Mouse (Mus musculus): ENCODE measurements around the gene Pak6.

Pak6 gene

GRCm38 (mm10) chr2:118659493-118659892 lies 3.6 kb upstream of the Pak6 start:
- no peak for TF ChIP-seq GATA4 (IDR thresholded peaks at IDR 0.05; ENCODE audit: insufficient replicate concordance, low read length)

- TF ChIP-seq GATA4 (IDR thresholded peaks at IDR 0.05; ENCODE audit: insufficient replicate concordance, low read length) = no peak
Measured at GRCm38 (mm10) chr2:118659998-118660452, 3.1 kb upstream of the Pak6 start.

- TF ChIP-seq GATA4 (IDR thresholded peaks at IDR 0.05; ENCODE audit: insufficient replicate concordance, low read length) = no peak
Measured at GRCm38 (mm10) chr2:118661891-118662290, 1.2 kb upstream of the Pak6 start.

- TF ChIP-seq GATA4 (IDR thresholded peaks at IDR 0.05; ENCODE audit: insufficient replicate concordance, low read length) = no peak
Measured at GRCm38 (mm10) chr2:118663804-118664766, 982 bp downstream of the Pak6 start.

GRCm38 (mm10) chr2:118664975-118665516 lies 1.9 kb downstream of the Pak6 start:
- TF ChIP-seq GATA4 (IDR thresholded peaks at IDR 0.05; ENCODE audit: insufficient replicate concordance, low read length) = no peak

- TF ChIP-seq GATA4 (IDR thresholded peaks at IDR 0.05; ENCODE audit: insufficient replicate concordance, low read length) = no peak
Measured at GRCm38 (mm10) chr2:118665616-118666015, 2.5 kb downstream of the Pak6 start.

- no peak for TF ChIP-seq GATA4 (IDR thresholded peaks at IDR 0.05; ENCODE audit: insufficient replicate concordance, low read length)
Measured at GRCm38 (mm10) chr2:118667181-118667580, 4.1 kb downstream of the Pak6 start.

- TF ChIP-seq GATA4 (IDR thresholded peaks at IDR 0.05; ENCODE audit: insufficient replicate concordance, low read length) = no peak
Measured at GRCm38 (mm10) chr2:118669245-118669644, 6.1 kb downstream of the Pak6 start.

GRCm38 (mm10) chr2:118669785-118670184 lies 6.7 kb downstream of the Pak6 start:
- TF ChIP-seq GATA4 (IDR thresholded peaks at IDR 0.05; ENCODE audit: insufficient replicate concordance, low read length) = no peak

GRCm38 (mm10) chr2:118671728-118672127 lies 8.6 kb downstream of the Pak6 start:
- no peak for TF ChIP-seq GATA4 (IDR thresholded peaks at IDR 0.05; ENCODE audit: insufficient replicate concordance, low read length)

- TF ChIP-seq GATA4 (IDR thresholded peaks at IDR 0.05; ENCODE audit: insufficient replicate concordance, low read length) = no peak
Measured at GRCm38 (mm10) chr2:118673686-118674465, 10.8 kb downstream of the Pak6 start.

GRCm38 (mm10) chr2:118674500-118674899 lies 11.4 kb downstream of the Pak6 start:
- TF ChIP-seq GATA4 (IDR thresholded peaks at IDR 0.05; ENCODE audit: insufficient replicate concordance, low read length) = no peak

GRCm38 (mm10) chr2:118676839-118677741 lies 14.0 kb downstream of the Pak6 start:
- no peak for TF ChIP-seq GATA4 (IDR thresholded peaks at IDR 0.05; ENCODE audit: insufficient replicate concordance, low read length)

GRCm38 (mm10) chr2:118677817-118678216 lies 14.7 kb downstream of the Pak6 start:
- TF ChIP-seq GATA4 (IDR thresholded peaks at IDR 0.05; ENCODE audit: insufficient replicate concordance, low read length) = no peak
